23 mouse cellular contexts compared by ENCODE assay signal in genomic region chr15:80545430-80545829, GRCm38 (mm10). TPM values are rescaled to one million over a fixed set of nuclear protein-coding genes. Genes with fewer than 3 reads are reported as not detected.
DNase-seq lines count a peak whose midpoint lies in the region; ATAC-seq and TF ChIP-seq lines count a peak whose summit lies in the region.
"Had no signal": no experiment of that assay in that cellular context is flagged by ENCODE, and none has a peak within 500 bp of the region (broad histone marks: within the 10 kb centered on the region; RNA-seq: fewer than 3 reads in every experiment).

No protein-coding gene starts in this region.

- no peak overlapping the region for H3K27ac ChIP-seq in heart, embryonic 10.5 days
- no peak overlapping the region for H3K27ac ChIP-seq in heart, embryonic 12.5 days (ENCODE audit: poor library complexity, severe bottlenecking)
- no peak overlapping the region for H3K27ac ChIP-seq in midbrain, embryonic 11.5 days (ENCODE audit: low read depth, low read length)
- no peak overlapping the region for H3K27ac ChIP-seq in midbrain, embryonic 13.5 days
- H3K27ac ChIP-seq in stomach, embryonic 15.5 days: 0 out of 2 replicates have a peak overlapping the region, but pooled peaks have one; percentile 44
- no peak overlapping the region for H3K27ac ChIP-seq in stomach, postnatal 0 days (replicated peaks)
- H3K27ac ChIP-seq: embryonic facial prominence, embryonic 10.5 days; embryonic facial prominence, embryonic 12.5 days; forebrain, embryonic 13.5 days; forebrain, embryonic 15.5 days had no signal

- WGBS in heart, embryonic 10.5 days: 66% methylated on average over 6 of the region's 6 CpGs
- WGBS in heart, embryonic 12.5 days: 56% methylated on average over 6 of the region's 6 CpGs
- 72% methylated on average over 6 of the region's 6 CpGs for WGBS in midbrain, embryonic 11.5 days
- 76% methylated on average over 6 of the region's 6 CpGs for WGBS in midbrain, embryonic 13.5 days
- 31% methylated on average over 6 of the region's 6 CpGs for WGBS in stomach, embryonic 15.5 days
- WGBS in stomach, postnatal 0 days: 25% methylated on average over 6 of the region's 6 CpGs

- TF ChIP-seq EP300 in stomach, postnatal 0 days (optimal IDR thresholded peaks at IDR 0.05): no peak

- H3K9ac ChIP-seq in heart, embryonic 12.5 days: no peak overlapping the region
- no peak overlapping the region for H3K9ac ChIP-seq in midbrain, embryonic 11.5 days (ENCODE audit: low read length)
- H3K9ac ChIP-seq in midbrain, embryonic 13.5 days (replicated peaks): no peak overlapping the region
- no peak overlapping the region for H3K9ac ChIP-seq in stomach, embryonic 15.5 days
- no peak overlapping the region for H3K9ac ChIP-seq in stomach, postnatal 0 days (ENCODE audit: low read length)
- H3K9ac ChIP-seq: embryonic facial prominence, embryonic 12.5 days; forebrain, embryonic 13.5 days; forebrain, embryonic 15.5 days had no signal

- H3K36me3 ChIP-seq in heart, embryonic 10.5 days: no peaks in the 10 kb centered on the region
- H3K36me3 ChIP-seq in heart, embryonic 12.5 days: no peaks in the 10 kb centered on the region
- no peaks in the 10 kb centered on the region for H3K36me3 ChIP-seq in midbrain, embryonic 11.5 days (ENCODE audit: control insufficient read depth, insufficient read depth, low read length)
- H3K36me3 ChIP-seq in midbrain, embryonic 13.5 days: no peaks in the 10 kb centered on the region
- no peaks in the 10 kb centered on the region for H3K36me3 ChIP-seq in stomach, embryonic 15.5 days
- H3K36me3 ChIP-seq in stomach, postnatal 0 days (ENCODE audit: control insufficient read depth, insufficient read depth, low read length): no peaks in the 10 kb centered on the region
- H3K36me3 ChIP-seq: embryonic facial prominence, embryonic 10.5 days; embryonic facial prominence, embryonic 12.5 days; forebrain, embryonic 15.5 days had no signal

- peaks cover 3% of the 10 kb centered on the region; the same call in 1 of the 2 replicates for H3K27me3 ChIP-seq in heart, embryonic 10.5 days (ENCODE audit: insufficient read depth, poor library complexity, severe bottlenecking)
- no peaks in the 10 kb centered on the region for H3K27me3 ChIP-seq in heart, embryonic 12.5 days (replicated peaks)
- H3K27me3 ChIP-seq in midbrain, embryonic 11.5 days (ENCODE audit: control insufficient read depth, insufficient read depth, low read length): no peaks in the 10 kb centered on the region
- H3K27me3 ChIP-seq in midbrain, embryonic 13.5 days: no peaks in the 10 kb centered on the region
- no peaks in the 10 kb centered on the region for H3K27me3 ChIP-seq in stomach, embryonic 15.5 days (replicated peaks)
- H3K27me3 ChIP-seq in stomach, postnatal 0 days (ENCODE audit: control insufficient read depth, insufficient read depth, low read length): no peaks in the 10 kb centered on the region
- H3K27me3 ChIP-seq: embryonic facial prominence, embryonic 12.5 days; forebrain, embryonic 13.5 days; forebrain, embryonic 15.5 days had no signal

- no peak overlapping the region for H3K4me3 ChIP-seq in heart, embryonic 10.5 days
- H3K4me3 ChIP-seq in heart, embryonic 12.5 days: no peak overlapping the region
- no peak overlapping the region for H3K4me3 ChIP-seq in midbrain, embryonic 11.5 days (ENCODE audit: low read depth, low read length)
- no peak overlapping the region for H3K4me3 ChIP-seq in midbrain, embryonic 13.5 days (replicated peaks)
- no peak overlapping the region for H3K4me3 ChIP-seq in stomach, embryonic 15.5 days (replicated peaks)
- H3K4me3 ChIP-seq in stomach, postnatal 0 days (ENCODE audit: low read depth, low read length): no peak overlapping the region
- H3K4me3 ChIP-seq: embryonic facial prominence, embryonic 10.5 days; embryonic facial prominence, embryonic 12.5 days; forebrain, embryonic 13.5 days; forebrain, embryonic 15.5 days had no signal

- no peak overlapping the region for H3K4me2 ChIP-seq in heart, embryonic 12.5 days
- H3K4me2 ChIP-seq in midbrain, embryonic 11.5 days: no peak overlapping the region
- H3K4me2 ChIP-seq in midbrain, embryonic 13.5 days (replicated peaks): no peak overlapping the region
- H3K4me2 ChIP-seq in stomach, embryonic 15.5 days: no peak overlapping the region
- no peak overlapping the region for H3K4me2 ChIP-seq in stomach, postnatal 0 days (replicated peaks; ENCODE audit: low read depth)
- H3K4me2 ChIP-seq: embryonic facial prominence, embryonic 12.5 days; forebrain, embryonic 13.5 days; forebrain, embryonic 15.5 days had no signal

- H3K4me1 ChIP-seq in heart, embryonic 10.5 days: no peaks in the 10 kb centered on the region
- H3K4me1 ChIP-seq in heart, embryonic 12.5 days (replicated peaks): no peaks in the 10 kb centered on the region
- H3K4me1 ChIP-seq in midbrain, embryonic 11.5 days (ENCODE audit: control insufficient read depth, insufficient read depth, low read length): no peaks in the 10 kb centered on the region
- H3K4me1 ChIP-seq in midbrain, embryonic 13.5 days (replicated peaks): no peaks in the 10 kb centered on the region
- no peaks in the 10 kb centered on the region for H3K4me1 ChIP-seq in stomach, embryonic 15.5 days
- H3K4me1 ChIP-seq in stomach, postnatal 0 days (replicated peaks; ENCODE audit: control insufficient read depth, insufficient read depth): no peaks in the 10 kb centered on the region
- H3K4me1 ChIP-seq: embryonic facial prominence, embryonic 12.5 days; forebrain, embryonic 13.5 days had no signal

- H3K9me3 ChIP-seq in heart, embryonic 10.5 days: no peaks in the 10 kb centered on the region
- no peaks in the 10 kb centered on the region for H3K9me3 ChIP-seq in heart, embryonic 12.5 days (replicated peaks)
- no peaks in the 10 kb centered on the region for H3K9me3 ChIP-seq in midbrain, embryonic 11.5 days (ENCODE audit: control insufficient read depth, low read length)
- H3K9me3 ChIP-seq in midbrain, embryonic 13.5 days: no peaks in the 10 kb centered on the region
- no peaks in the 10 kb centered on the region for H3K9me3 ChIP-seq in stomach, embryonic 15.5 days
- H3K9me3 ChIP-seq in stomach, postnatal 0 days (ENCODE audit: control insufficient read depth, low read length): no peaks in the 10 kb centered on the region
- H3K9me3 ChIP-seq: embryonic facial prominence, embryonic 10.5 days; embryonic facial prominence, embryonic 12.5 days; forebrain, embryonic 13.5 days; forebrain, embryonic 15.5 days had no signal

- TF ChIP-seq CTCF in stomach, postnatal 0 days (IDR thresholded peaks at IDR 0.05; ENCODE audit: low read depth): no peak

- no peak for ATAC-seq in heart, embryonic 12.5 days (ENCODE audit: insufficient number of reproducible peaks, low FRiP score)
- no peak for ATAC-seq in midbrain, embryonic 11.5 days (ENCODE audit: low FRiP score)
- no peak for ATAC-seq in midbrain, embryonic 13.5 days
- peak; percentile 78 for ATAC-seq in stomach, embryonic 15.5 days (ENCODE audit: insufficient read depth, low FRiP score, low read depth)
- ATAC-seq in stomach, postnatal 0 days (ENCODE audit: low FRiP score, low TSS enrichment): peak; percentile 59; the same call in 1 of the 2 replicates
- ATAC-seq: forebrain, embryonic 13.5 days; forebrain, embryonic 15.5 days had no signal

- DNase-seq in heart, embryonic 10.5 days (ENCODE audit: low spot score): peak; percentile 7
- peak; percentile 23 for DNase-seq in midbrain, embryonic 11.5 days (ENCODE audit: low spot score, missing footprints)
- peak; percentile 24 for DNase-seq in stomach, postnatal 0 days (ENCODE audit: low spot score)
- no peak for DNase-seq in c-Kit-positive CD71-positive TER-119-positive erythroid progenitor cells, embryonic 14.5 days (ENCODE audit: low spot score)
- no peak for DNase-seq in frontal cortex, postnatal 25 days (ENCODE audit: low spot score in 2 of 2)
- DNase-seq: adrenal gland, adult 2 months; adrenal gland, postnatal 10 days; adrenal gland, postnatal 25 days; cerebellum, adult 11-12 months; cerebellum, adult 2 months; cerebellum, adult 9-10 months; cerebellum, postnatal 10 days; cerebellum, postnatal 25 days had no signal

RNA-seq across cellular contexts. Expression of gene Enthd1, which starts 19.5 kb away (rescaled TPM):
- polyA plus RNA-seq in heart, embryonic 10.5 days (2016; fragmentation: Nextera tagmentation; extraction: Ambion mirVana): not detected in 2 replicates
- not detected in 2 replicates for polyA plus RNA-seq in heart, embryonic 12.5 days (2016; fragmentation: Nextera tagmentation; extraction: Ambion mirVana)
- not detected in 2 replicates for polyA plus RNA-seq in midbrain, embryonic 11.5 days (2014; fragmentation: Nextera tagmentation; extraction: Ambion mirVana)
- not detected in 2 replicates for polyA plus RNA-seq in midbrain, embryonic 13.5 days (2015; fragmentation: Nextera tagmentation; extraction: Ambion mirVana)
- polyA plus RNA-seq in stomach, embryonic 15.5 days (2015; fragmentation: Nextera tagmentation; extraction: Ambion mirVana): not detected in 2 replicates
- polyA plus RNA-seq in stomach, postnatal 0 days (2015; fragmentation: Nextera tagmentation; extraction: Ambion mirVana): not detected in 2 replicates
- polyA plus RNA-seq: adrenal gland, adult 2 months; brain, embryonic 14.5 days; cerebellum, adult 2 months; cortical plate, adult 2 months; embryonic facial prominence, embryonic 10.5 days; embryonic facial prominence, embryonic 12.5 days; forebrain, embryonic 11.5 days; forebrain, embryonic 13.5 days; forebrain, embryonic 15.5 days had no signal

RNA-seq across cellular contexts. Expression of gene Grap2, which starts 27.0 kb away (rescaled TPM):
- 4.9 and 5.0 TPM in 2 replicates for polyA plus RNA-seq in heart, embryonic 10.5 days (2016; fragmentation: Nextera tagmentation; extraction: Ambion mirVana)
- 11.2 and 12.0 TPM in 2 replicates for polyA plus RNA-seq in heart, embryonic 12.5 days (2016; fragmentation: Nextera tagmentation; extraction: Ambion mirVana)
- 4.9 and 5.0 TPM in 2 replicates for polyA plus RNA-seq in midbrain, embryonic 11.5 days (2014; fragmentation: Nextera tagmentation; extraction: Ambion mirVana)
- polyA plus RNA-seq in midbrain, embryonic 13.5 days (2015; fragmentation: Nextera tagmentation; extraction: Ambion mirVana): 1.0 and 1.6 TPM in 2 replicates
- polyA plus RNA-seq in stomach, embryonic 15.5 days (2015; fragmentation: Nextera tagmentation; extraction: Ambion mirVana): 0.83 and 1.3 TPM in 2 replicates
- 0.15 and 0.22 TPM in 2 replicates for polyA plus RNA-seq in stomach, postnatal 0 days (2015; fragmentation: Nextera tagmentation; extraction: Ambion mirVana)

Comparison
In these comparisons a context has a peak if more than half of its experiments do, and no peak if none do; other contexts are left out.
1. DNase-seq: peak in heart, embryonic 10.5 days (single experiment), midbrain, embryonic 11.5 days (single experiment) and stomach, postnatal 0 days (single experiment); none in c-Kit-positive CD71-positive TER-119-positive erythroid progenitor cells, embryonic 14.5 days (single experiment) and frontal cortex, postnatal 25 days (0 of 2).
2. ATAC-seq: peak in stomach, embryonic 15.5 days (single experiment) and stomach, postnatal 0 days (single experiment); none in heart, embryonic 12.5 days (single experiment), midbrain, embryonic 11.5 days (single experiment) and midbrain, embryonic 13.5 days (single experiment).